Comparison of ENCODE assay signal across 18 mouse cellular contexts in genomic region chr8:65781156-65781555, GRCm38 (mm10).
"Had no signal": no experiment of that assay in that cellular context is flagged by ENCODE, and none has a peak within 500 bp of the region (broad histone marks: within the 10 kb centered on the region; RNA-seq: fewer than 3 reads in every experiment).

No protein-coding gene starts in this region.

- H3K9me3 ChIP-seq: midbrain, embryonic 13.5 days; midbrain, embryonic 15.5 days; neural tube, embryonic 13.5 days; neural tube, embryonic 15.5 days had no signal

- H3K9ac ChIP-seq: lung, embryonic 14.5 days; midbrain, embryonic 13.5 days; midbrain, embryonic 15.5 days; neural tube, embryonic 13.5 days; neural tube, embryonic 15.5 days had no signal

- H3K4me1 ChIP-seq: midbrain, embryonic 13.5 days; midbrain, embryonic 15.5 days; neural tube, embryonic 13.5 days; neural tube, embryonic 15.5 days had no signal

- H3K27ac ChIP-seq: midbrain, embryonic 13.5 days; midbrain, embryonic 15.5 days; neural tube, embryonic 13.5 days; neural tube, embryonic 15.5 days had no signal

- H3K27me3 ChIP-seq: midbrain, embryonic 13.5 days; midbrain, embryonic 15.5 days; neural tube, embryonic 13.5 days; neural tube, embryonic 15.5 days had no signal

- H3K4me2 ChIP-seq: lung, embryonic 14.5 days; midbrain, embryonic 11.5 days; midbrain, embryonic 13.5 days; midbrain, embryonic 15.5 days; neural tube, embryonic 13.5 days; neural tube, embryonic 15.5 days had no signal

- DNase-seq: lung, adult 18-20 months; lung, embryonic 14.5 days; lung, postnatal 10 days; lung, postnatal 4 days; retina, postnatal 1 day; right cerebral cortex, adult 18-20 months; right cerebral cortex, postnatal 25 days; right cerebral cortex, postnatal 4 days; spleen, adult 18-20 months; thymus, adult 18-20 months; thymus, postnatal 14 days; thymus, postnatal 36 days had no signal

- H3K4me3 ChIP-seq: midbrain, embryonic 13.5 days; midbrain, embryonic 15.5 days; myocyte; neural tube, embryonic 13.5 days; neural tube, embryonic 15.5 days had no signal

- ATAC-seq: midbrain, embryonic 13.5 days; midbrain, embryonic 15.5 days had no signal

- H3K36me3 ChIP-seq: midbrain, embryonic 13.5 days; midbrain, embryonic 15.5 days; neural tube, embryonic 13.5 days; neural tube, embryonic 15.5 days had no signal
